Mouse (Mus musculus): ENCODE results near the gene Gad1.

Gene Gad1

DNA sequence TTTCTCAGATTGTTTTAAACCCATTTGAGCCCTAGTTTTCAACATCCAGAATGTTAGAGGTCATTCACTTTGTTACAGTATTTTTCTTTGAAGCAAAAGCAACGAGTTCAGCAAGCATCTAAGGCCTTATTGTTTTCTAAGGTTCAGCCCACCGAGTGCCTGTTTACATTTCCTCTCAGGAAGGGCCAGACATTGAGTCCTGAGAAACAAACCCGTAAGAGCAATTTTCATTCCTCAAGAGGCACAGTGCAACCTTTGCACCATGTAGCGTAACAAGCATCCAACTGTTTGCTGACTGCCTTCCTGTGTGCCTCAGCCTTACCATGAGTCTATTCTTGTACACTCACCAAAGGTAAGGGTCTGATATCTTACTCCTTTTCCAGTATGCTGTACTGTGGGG lies at the start of gene Gad1:
Gene Gad1 (plus strand): TSS at position 301 of the 400 bp plus-strand sequence.
- DNase-seq, result no peak

DNA sequence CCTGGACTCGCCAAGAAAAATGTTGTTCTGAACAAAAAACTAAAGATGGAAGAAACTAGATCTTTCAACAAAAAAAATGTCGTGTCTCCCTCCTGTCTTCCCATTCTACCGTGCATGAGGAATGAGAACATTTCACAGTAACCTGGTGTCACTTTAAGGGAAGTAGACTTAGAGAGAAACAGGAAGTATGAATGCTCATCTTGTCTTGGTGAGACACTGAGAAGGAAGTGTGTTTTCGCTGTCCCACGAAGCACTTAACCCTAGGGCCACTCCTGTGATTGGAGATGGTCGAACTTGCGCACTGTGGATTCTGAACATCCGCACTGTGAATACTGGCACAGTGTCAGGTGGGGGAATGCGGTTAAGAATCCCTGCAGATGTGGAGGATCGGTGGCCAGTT lies 49.4 kb upstream of the Gad1 start:
- DNase-seq, result no peak

DNA sequence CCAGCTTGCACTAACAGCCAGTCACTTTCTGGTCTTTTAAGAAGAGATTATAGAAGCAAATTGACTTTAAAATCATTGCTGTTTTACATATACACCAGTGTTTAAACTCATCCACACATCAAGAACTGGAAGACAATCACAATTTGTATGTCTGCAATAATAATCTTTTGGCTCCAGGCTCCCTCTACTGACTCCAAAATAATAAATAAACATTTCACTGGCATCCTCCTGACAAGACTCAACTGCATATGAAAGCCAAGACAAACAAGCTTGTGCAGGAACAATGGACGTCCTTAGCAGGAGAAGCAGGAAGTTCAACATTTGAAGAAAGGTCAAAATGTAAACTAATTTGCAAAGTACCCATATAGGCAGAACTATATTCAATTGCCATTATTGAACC lies 47.6 kb upstream of the Gad1 start:
- no peak for DNase-seq

DNA sequence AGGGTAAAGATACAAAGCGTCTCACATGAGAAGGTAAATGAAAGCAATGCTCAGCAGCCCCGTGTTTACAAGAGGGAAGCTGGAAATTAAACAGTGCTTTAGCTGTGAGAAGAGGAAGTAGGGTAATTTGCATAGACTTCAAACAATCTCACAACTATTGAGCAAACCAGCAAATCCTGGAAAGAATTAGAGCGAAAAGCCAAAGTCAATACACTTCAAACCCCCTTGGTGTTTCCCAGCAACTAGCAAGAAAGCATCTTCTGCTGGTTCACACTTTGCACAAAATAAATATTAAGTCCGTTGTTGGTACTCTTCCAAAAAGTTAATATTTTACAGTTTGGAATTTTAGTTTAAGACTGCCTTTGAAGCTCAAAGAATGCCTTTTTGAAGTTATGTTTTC lies 47.0 kb upstream of the Gad1 start:
- DNase-seq, result no peak

DNA sequence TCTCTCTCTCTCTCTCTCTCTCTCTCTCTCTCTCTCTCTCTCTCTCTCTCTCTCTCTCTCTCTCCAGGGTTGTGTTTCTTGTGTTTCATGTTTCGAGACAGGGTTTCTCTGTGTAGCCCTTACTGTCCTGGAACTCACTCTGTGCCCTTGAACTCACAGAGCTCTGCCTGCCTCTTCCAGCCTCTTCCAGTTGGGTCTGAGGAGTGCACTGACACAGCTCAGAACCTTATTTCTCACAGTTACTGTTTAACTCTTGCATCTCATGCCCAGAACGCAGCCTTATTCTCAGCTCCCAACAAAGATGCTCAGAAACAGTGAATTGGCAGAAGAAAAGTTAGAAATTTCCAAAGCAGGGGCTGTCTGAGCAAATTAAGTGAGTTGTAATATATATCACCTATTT lies 46.5 kb upstream of the Gad1 start:
- no peak for DNase-seq

DNA sequence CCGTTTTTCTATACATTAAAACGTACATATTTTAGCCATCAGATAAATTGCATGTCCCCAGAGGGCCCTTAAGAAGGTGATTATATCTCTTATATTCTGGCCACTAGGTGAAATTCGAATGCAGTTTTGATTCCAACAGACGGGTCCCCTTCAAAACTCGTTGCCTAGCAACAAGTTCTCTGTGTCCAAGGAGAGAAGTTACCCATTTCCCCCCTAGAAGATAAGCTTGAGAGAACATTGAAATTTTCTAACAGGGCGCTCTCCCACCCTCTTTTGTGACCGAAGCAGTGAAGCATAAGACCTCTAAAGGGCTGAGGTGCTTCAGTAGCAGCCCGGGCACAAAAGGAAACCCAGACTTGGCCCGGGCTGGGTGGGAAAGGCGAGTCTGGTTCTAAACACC lies 44.4 kb upstream of the Gad1 start, which contains the start of gene Erich2:
Gene Erich2 (plus strand): TSS at position 324 of the 400 bp plus-strand sequence.
- no peak for DNase-seq

DNA sequence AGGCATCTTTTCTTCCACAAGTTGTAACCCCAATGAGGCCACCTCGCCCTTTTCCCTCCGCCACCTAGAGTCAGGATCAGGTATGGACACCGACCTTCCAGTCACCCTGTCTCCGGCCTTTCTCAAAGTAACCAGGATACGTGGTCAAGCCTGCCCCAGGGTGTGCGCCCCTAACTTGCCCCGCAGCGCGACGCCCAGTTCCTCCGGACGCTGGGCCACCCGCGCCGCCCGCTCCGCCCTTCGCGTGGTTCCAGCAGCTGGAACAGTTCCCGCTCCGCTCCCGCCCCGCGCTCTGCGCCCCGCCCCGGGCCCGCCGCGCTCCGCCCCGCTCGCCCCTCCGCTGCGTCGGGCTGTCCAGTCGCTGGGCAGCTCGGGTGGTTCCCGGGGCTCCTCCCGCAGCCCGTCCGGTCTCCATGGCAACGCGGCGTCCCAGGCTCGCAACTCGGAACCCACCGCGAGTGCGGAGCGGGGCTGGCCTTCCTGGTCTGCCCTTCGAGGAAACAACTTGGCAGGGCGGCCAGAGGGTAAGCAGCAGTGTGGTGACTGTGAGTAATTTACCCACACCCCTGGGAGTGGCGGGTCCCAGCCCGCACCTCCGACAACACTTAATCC lies 43.7 kb upstream of the Gad1 start:
- peak; percentile 23 for DNase-seq

DNA sequence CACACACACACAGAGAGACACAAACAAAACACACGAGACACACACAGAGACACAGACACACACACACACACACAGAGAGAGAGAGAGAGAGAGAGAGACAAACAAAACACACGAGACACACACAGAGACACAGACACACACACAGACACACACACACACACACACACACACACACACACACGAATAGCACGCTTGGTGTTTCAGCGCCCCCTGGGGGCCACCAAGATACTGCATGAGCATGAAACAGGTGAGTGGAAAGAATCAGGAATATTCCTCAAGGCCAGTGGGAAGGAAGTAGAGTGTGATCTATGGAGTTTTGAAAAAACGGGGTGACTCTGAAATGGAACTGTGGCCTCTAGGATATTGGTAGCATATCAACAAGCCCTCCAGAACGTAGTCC lies 14.6 kb upstream of the Gad1 start:
- peak; percentile 8 for DNase-seq

DNA sequence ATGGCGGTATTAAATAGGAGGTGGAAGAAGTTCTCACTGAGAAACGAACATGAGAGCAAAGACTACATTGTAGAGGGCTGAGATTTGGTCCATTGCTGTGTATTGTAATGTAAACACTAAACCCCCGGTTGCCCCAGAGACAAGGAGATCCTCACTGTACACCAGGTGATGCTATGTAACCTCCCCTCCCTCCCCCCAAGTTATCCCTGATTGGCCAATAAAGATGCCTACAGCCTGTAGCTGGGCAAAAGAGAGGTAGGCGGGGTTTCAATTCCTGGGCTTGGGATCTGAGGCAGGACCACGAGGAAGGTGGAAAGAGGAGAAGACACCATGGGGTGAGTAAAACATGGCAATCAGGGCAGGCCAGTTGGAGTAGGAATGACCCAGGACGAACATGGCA lies 2.2 kb upstream of the Gad1 start:
- DNase-seq, result no peak

DNA sequence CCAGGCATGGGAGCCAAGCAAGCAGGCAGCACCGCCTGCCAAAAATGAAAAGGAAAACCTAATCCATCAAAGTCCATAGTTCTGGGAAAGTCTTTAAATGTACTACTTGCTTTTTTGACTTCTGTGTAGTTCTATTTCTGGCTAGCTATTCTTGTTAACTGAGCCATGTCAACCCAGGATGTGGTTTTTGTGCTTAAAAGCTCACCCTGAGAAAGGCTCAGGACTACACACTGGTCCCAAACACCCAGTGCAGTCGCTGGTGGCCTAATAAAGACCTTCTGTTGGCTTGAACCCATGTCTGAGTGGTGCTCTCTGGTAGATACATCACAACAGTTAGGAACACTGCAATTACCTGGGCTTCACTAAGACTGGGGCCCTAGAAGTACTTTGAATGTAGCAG lies 1.4 kb upstream of the Gad1 start:
- DNase-seq, result no peak

DNA sequence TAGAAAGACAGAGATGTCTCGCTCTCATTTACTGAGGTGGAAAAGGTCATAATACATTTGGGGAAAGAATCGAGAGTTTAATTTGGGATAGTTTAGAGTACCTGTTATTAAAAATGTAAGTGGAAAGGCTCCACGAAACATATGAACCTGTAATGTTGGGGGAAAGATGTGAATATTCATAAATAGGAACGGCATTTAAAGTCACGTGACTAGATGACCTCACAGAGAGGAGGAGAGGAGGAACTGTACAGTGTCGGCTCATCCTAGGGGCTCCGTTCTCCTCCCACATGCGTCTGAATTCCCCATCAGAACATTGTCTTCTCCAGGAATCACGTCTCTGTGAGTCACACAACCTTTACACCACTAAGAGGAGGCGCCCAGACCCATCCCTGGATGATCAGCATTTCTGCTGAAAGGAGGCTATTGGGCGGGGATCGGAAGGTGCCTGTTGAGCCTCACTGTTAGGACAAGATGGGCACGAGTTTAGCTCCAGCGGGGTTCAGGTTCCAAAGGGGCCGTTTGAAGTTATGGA lies 739 bp upstream of the Gad1 start:
- no peak for DNase-seq

DNA sequence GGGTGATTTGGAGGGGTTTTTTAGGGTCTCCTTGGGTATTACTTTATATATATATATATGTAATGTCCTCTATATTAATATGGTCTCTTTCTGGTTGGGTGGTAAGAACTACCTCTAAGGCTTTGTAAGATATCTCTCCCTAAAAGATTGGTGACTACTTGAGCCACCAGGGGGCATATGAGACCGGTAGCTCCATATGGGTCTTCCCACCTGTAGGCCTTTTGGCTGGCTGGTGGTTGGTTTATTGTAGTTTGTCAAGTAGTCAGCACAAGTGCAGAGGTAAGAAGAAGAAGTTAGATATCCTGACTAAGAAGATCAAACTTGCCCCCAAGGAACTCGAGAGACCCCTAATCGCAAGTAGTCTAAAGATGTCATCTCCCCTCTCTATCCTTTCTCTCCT lies 954 bp downstream of the Gad1 start:
- DNase-seq, result no peak

DNA sequence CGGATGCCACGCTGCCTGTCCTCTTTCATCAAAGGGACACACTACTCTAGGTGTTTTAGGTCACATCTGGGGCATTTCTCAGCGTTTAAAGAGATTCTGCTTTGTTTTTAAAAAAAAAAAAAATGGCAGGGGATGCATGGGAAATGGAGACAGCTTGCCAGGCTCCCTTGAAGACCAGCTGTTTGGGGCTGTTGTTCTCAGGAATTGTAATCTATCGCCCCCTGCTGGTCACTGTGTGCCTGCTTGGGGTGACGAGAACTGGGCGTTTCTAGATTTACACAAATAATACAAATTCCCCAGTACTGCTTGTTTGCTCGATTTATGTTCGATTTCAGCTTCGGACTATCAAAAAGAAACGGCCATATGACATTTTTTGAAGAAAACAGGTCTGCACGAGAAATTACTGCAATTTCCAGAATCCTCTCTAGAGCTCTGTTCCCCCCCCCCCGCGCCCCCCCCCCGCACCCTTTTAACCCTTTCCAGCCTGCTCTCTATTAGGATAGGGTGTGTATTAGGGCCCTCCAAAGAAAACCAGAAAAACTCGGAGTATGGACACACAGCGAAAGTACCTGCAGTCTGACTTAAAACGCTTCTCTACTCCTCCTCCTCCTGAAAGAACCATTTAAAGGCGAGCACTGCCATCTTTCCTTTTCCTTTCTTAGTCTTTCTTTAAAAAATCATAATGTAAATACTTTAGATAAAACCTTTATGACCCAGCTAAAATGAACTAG lies 5.4 kb downstream of the Gad1 start:
- peak; percentile 39 for DNase-seq

DNA sequence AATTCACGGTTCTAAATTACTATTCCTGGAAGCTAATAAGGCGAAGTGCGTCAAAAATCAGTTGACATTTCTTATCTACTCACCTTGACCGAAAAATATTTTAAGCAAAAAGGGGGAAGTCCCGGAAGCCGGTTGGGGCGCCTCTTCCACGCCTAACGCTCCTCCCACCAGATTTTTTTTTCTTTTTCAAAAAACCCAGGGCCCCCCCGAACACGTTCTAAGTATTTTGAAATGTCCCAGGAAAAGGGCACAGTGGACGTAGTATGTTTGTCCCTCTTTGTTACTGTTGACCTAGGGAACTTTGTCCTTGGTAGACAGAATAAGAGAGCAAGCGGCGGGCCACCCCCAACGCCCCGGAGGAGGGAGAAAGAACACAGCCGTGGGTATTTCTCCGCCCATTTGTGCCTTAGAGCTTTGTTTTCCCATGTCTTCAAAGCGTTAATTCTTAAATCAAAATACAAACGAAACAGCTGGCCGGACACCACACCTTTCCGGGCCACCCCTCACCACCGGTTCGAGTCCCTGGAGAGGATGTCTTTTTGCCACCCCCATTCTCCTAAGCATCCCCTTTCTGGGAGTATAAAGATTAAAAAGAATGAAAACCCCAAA lies 6.1 kb downstream of the Gad1 start:
- no peak for DNase-seq

DNA sequence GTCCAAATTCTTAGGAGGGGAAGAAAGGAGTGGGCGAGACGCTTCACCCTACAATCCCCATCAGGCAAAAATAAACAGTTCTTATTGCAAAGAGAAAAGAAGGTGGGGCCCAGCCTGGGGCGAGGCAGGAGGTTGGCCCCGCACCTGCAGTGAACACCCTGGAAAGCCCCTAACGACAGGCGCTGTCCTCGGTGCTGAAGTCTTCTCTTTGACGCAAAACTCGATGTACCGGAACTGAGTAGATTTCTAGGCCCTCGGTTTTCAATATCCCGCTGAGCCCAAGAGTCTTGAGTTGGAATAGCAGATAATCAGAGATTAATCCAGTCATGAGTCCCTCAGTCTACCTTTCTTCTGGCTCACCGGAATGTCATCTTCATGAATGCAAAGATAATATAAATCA lies 6.6 kb downstream of the Gad1 start:
- DNase-seq, result no peak

DNA sequence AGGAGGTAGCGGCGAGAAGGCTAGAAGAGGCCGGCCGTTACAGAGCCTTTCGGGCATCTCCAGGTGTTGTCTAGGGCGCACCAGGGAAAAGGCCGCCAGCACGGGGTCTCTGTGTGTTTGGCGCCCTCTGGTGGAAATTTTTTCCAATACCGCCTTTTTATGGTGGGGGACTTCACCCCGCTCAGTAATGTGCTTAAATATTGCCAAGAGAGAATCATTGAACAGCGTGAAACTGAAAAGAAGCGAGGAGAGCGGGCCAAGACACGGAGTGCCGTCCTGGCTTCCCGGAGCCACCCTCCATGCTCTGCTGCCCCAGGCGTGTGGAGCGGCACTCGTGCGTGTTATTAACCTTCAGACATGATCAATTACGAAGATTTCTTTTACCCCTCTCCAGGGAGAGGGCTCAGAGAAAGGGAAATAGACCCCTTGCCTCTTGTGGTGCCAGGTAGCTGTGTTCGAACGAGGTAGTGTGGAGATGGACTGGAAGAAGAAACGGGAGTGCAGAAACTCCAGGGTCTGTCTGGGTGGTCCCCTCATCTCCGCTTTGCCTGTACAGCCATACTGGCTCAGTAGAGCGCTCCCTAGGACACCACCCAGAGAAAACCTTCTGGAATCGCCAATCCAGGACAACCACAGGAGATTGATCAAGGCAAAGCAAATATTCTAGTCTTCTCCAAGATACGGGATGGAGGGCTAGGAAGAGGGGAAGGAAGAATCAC lies 8.4 kb downstream of the Gad1 start:
- peak; percentile 21 for DNase-seq

DNA sequence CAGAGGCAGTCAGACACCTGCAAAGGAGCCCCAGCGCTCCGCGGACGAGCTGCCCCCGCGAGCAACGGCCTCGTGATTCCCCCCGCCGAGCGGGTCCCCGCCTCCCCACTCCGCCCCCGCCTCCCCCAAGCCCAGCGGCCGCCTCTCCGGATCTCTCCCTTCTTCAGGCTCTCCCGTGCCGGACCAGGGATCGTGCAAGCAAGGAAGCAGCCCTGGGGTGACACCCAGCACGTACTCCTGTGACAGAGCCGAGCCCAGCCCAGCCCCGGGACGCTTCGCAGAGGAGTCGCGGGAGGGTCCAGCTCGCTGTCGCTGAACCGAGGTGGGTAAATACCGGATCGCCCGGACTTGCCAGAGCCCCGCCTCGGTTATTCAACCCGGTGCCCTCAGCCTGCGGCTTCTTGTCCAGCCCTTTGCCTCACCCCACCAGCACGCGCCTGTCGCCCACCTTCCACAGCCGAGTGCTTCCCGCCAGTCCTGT lies 9.2 kb downstream of the Gad1 start:
- DNase-seq, result no peak

DNA sequence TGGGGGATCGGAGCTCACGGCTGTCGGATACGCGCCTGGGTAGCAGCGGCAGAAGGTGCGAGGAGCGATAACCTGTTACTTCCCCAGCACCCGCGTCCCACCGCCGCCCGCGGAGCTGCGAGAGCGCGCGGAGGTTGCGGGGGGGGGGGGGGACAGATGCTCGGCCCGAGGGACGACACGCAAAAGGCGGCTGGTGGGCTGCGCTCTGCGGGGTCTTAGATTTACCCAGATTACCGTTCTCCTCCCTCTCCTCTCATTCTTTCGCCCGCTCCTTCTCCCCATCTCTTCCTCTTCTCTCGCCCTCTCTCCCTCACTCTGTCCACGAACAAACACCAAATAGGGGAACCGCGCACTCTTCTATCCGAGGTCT lies 9.7 kb downstream of the Gad1 start:
- DNase-seq, result no peak

DNA sequence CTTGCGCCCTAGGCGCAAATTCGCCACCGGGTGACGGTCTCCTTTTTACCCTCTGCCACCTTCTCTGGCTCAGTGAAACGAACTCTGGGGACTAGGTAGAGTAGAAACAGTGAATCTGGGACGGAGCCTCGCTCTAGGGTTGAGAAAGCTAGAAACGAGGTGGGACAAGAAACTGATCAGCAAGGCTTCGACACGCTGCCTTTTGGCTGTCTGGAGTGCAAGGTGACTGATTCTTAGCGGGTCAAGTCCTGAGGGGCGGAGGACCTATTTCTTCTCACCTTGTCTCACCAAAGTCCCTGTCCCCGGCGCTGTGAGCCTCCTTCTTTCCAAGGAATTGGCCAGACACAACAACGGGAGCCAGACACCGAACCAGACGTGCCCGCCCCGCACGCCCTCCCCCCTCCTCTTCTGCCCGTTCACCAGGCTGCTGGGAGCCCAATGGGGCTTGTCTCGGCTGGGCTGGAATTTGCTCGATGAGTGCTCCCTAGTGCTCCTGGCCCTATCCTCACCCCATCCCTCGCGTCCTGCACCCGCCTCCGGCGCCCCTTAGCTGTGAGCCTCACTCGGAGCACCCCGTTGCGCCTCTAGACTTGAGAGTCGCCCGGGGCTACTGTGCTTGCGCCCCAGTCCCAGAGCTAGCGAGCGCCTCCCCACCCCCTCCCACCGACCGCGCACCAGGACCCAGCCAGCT lies 10.3 kb downstream of the Gad1 start:
- DNase-seq, result no peak

DNA sequence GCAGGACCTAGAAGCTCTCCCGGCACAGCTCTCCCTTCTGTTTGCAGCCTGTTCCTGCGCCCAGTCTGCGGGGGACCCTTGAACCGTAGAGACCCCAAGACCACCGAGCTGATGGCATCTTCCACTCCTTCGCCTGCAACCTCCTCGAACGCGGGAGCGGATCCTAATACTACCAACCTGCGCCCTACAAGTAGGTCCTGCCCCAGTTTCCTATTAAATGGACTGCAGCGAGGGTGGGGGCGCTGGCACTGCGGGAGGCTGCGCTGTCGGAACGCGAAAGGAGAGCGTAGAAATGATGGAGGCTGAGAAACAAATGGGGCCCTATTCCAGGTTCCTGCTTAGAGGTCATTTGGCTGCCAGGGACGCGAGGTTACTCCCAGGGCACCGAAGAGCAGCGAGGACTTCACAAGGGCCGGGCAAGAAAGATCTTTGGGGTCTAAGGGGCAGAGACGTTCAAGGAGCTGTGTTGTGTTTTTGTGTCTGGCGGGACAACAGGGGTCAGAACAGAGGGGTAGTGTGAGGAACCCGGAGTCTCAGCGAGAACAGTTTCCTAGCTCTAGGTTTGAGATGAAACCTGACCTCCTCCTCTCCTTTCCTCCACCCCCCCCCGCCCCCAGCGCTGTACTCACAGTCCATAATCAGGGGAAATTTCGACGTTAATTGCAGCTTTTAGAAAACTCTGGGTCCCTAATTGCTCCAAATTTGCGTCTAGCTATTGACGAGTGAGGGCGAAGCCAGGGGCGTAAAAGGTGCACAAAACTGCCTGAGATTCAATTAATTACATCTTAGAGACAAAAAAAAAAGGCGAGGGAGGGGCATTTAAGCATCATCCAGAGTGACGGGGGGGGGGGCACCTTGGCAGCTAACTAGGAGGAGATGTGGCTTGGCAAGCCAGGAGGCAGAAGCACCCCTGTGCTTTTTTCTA lies 11.1 kb downstream of the Gad1 start:
- DNase-seq, result no peak

DNA sequence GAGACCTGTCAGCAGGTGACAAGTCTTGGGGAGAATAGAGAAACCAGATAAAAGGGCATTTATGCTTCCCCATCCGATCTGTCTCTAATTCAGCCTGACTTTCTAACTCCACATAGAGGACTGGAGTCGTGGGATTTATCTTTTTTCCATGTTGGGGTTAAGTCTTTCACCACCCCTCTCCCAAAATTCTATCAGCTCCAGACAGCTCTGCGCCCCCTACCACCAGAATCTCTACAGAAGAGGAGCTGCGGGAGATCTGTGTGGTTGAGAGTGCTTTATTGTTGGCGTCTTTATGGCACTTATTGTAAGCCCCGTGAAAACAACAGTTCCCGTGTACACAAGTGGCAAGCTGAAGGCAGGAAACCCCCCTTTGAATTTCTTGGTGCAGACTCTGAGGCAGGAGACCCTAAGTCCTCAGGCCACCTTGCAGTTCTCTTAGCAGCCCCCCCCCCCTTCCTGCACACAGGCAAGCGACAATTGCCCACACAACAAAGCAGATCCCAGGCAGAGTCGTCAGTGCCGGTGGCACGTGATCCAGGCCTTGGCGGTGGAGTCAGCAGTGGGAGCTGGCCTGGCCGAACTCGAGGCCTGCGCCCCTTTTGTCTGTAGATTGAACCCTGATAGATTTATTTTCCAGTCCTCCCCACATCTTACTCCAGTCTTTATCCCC lies 11.9 kb downstream of the Gad1 start:
- no peak for DNase-seq

Measured in cerebellum, adult 11 months (tissue).